Mouse (Mus musculus): ENCODE measurements around the gene Hist1h1e. TPM values are rescaled to one million over a fixed set of nuclear protein-coding genes. Genes with fewer than 3 reads are reported as not detected.
"Not testable (repeated sequence)": the region's sequence is repeated elsewhere in the genome, so short reads cannot be mapped to it uniquely, and the experiment has no call there.

The Hist1h1e gene
- polyA plus RNA-seq, 1 experiment from 2014 or later, result 9.1 TPM

- TF ChIP-seq CTCF (IDR thresholded peaks at IDR 0.05; ENCODE audit: low read depth) (no peak), EP300 (optimal IDR thresholded peaks at IDR 0.05) (no peak)
- Histone ChIP-seq H3K9me3 (ENCODE audit: control insufficient read depth, low read length) (no peaks in the 10 kb centered on the region), H3K4me2 (replicated peaks; ENCODE audit: low read depth) (peak overlapping the region; percentile 55), H3K9ac (ENCODE audit: low read length) (peak overlapping the region; percentile 58), H3K4me3 (ENCODE audit: low read depth, low read length) (peak overlapping the region; percentile 39), H3K4me1 (replicated peaks; ENCODE audit: control insufficient read depth, insufficient read depth) (peaks cover 3% of the 10 kb centered on the region; the same call in 1 of the 2 replicates), H3K27me3 (ENCODE audit: control insufficient read depth, insufficient read depth, low read length) (no peaks in the 10 kb centered on the region), H3K27ac (replicated peaks) (peak overlapping the region; percentile 49), H3K36me3 (ENCODE audit: control insufficient read depth, insufficient read depth, low read length) (no peaks in the 10 kb centered on the region)
- ATAC-seq (ENCODE audit: low FRiP score, low TSS enrichment) (no peak), DNase-seq (ENCODE audit: low spot score) (no peak)
- WGBS, result 7% methylated on average over 7 of the region's 7 CpGs
Observed at GRCm38 (mm10) chr13:23576351-23576881, 45.9 kb downstream of the Hist1h1e start.

- 2% methylated on average over 8 of the region's 40 CpGs for WGBS
- not testable (repeated sequence) for H3K27me3 ChIP-seq (ENCODE audit: control insufficient read depth, insufficient read depth, low read length); H3K36me3 ChIP-seq (ENCODE audit: control insufficient read depth, insufficient read depth, low read length); H3K9me3 ChIP-seq (ENCODE audit: control insufficient read depth, low read length); ATAC-seq (ENCODE audit: low FRiP score, low TSS enrichment); DNase-seq (ENCODE audit: low spot score); H3K4me1 ChIP-seq (replicated peaks; ENCODE audit: control insufficient read depth, insufficient read depth)
- peak overlapping the region; percentile 39 for H3K4me3 ChIP-seq (ENCODE audit: low read depth, low read length)
- H3K9ac ChIP-seq (ENCODE audit: low read length), result peak overlapping the region; percentile 58
- H3K4me2 ChIP-seq (replicated peaks; ENCODE audit: low read depth), result peak overlapping the region; percentile 55
- peak overlapping the region; percentile 76 for H3K27ac ChIP-seq (replicated peaks)
Observed at GRCm38 (mm10) chr13:23575864-23576313, 46.5 kb downstream of the Hist1h1e start.

DNA sequence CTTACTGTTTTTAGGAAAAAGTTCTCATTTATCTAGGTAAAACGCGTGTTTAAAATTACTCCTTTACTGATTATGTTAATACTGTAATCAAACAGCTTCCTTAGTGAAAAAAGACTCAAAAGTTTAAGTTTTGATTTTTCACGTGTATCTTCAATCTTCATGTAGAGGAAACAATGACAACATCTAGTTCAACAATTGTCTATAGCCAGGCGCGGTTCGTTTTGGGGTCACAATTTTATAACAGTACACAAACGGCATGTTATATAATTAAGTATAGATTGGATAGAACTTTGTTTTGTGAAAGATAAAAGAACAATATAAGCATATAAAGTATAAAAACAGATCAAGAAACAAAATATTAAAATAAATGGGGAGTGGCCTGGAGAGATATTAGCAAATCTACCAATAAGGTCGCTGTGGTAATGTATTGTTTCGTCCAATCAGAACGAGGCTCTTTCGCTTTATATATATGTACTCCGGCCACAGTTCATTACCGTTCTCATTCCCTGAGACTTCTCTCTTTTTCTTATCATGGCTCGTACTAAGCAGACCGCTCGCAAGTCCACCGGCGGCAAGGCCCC is 47.0 kb downstream of the Hist1h1e start, which contains the start of gene Hist1h3d:
TSS of gene Hist1h3d (plus strand) at position 493 of the 581 bp plus-strand sequence.
- peak within 1 kb of the TSS; percentile 58 for H3K9ac ChIP-seq (ENCODE audit: low read length)
- no peaks in the 10 kb centered on the region for H3K36me3 ChIP-seq (ENCODE audit: control insufficient read depth, insufficient read depth, low read length)
- H3K4me3 ChIP-seq (ENCODE audit: low read depth, low read length), result peak within 1 kb of the TSS; percentile 39
- no peaks in the 10 kb centered on the region for H3K9me3 ChIP-seq (ENCODE audit: control insufficient read depth, low read length)
- WGBS, result under 1% methylated on average over 18 of the region's 18 CpGs
- peak; percentile 72 for ATAC-seq (ENCODE audit: low FRiP score, low TSS enrichment)
- peak within 1 kb of the TSS; percentile 76 for H3K27ac ChIP-seq (replicated peaks)
- H3K27me3 ChIP-seq (ENCODE audit: control insufficient read depth, insufficient read depth, low read length), result no peaks in the 10 kb centered on the region
- DNase-seq (ENCODE audit: low spot score), result peak; percentile 51
- TF ChIP-seq CTCF (IDR thresholded peaks at IDR 0.05; ENCODE audit: low read depth), result no peak
- TF ChIP-seq EP300 (optimal IDR thresholded peaks at IDR 0.05), result no peak
- peaks cover 3% of the 10 kb centered on the region; the same call in 1 of the 2 replicates for H3K4me1 ChIP-seq (replicated peaks; ENCODE audit: control insufficient read depth, insufficient read depth)
- peak within 1 kb of the TSS; percentile 55 for H3K4me2 ChIP-seq (replicated peaks; ENCODE audit: low read depth)

- WGBS, result under 1% methylated on average over 5 of the region's 39 CpGs
Observed at GRCm38 (mm10) chr13:23574546-23575170, 47.7 kb downstream of the Hist1h1e start.

DNA sequence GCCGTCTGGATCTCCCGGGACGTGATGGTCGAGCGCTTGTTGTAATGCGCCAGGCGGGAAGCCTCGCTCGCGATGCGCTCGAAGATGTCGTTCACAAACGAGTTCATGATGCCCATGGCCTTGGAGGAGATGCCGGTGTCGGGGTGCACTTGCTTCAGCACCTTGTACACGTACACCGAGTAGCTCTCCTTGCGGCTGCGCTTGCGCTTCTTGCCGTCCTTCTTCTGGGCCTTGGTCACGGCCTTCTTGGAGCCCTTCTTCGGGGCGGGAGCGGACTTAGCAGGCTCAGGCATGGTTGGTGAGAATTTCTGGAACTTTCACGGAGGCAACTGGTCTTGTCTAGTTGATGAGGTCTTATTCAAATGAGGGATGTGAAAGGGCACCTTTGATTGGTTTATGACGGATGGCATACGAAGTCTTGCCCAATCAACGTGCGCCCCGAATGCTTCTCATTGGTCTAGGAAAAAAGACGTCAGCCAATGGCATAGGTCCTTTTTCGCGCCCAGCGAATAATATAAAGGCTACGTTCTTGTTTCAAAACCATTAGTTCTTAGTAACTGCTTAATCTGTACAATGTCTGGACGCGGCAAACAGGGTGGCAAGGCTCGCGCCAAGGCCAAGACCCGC is 48.3 kb downstream of the Hist1h1e start, which contains the start of the genes Hist1h2bf and Hist1h2ad:
TSS of gene Hist1h2bf (minus strand) at position 299 of the 627 bp plus-strand sequence.
TSS of gene Hist1h2ad (plus strand) at position 484 of the 627 bp plus-strand sequence.
- WGBS, result under 1% methylated on average over 21 of the region's 42 CpGs
- H3K36me3 ChIP-seq (ENCODE audit: control insufficient read depth, insufficient read depth, low read length); H3K9me3 ChIP-seq (ENCODE audit: control insufficient read depth, low read length); H3K4me1 ChIP-seq (replicated peaks; ENCODE audit: control insufficient read depth, insufficient read depth); H3K27me3 ChIP-seq (ENCODE audit: control insufficient read depth, insufficient read depth, low read length): not testable (repeated sequence)
- Histone ChIP-seq H3K4me3 (ENCODE audit: low read depth, low read length) (peak within 1 kb of the TSS; percentile 42), H3K9ac (ENCODE audit: low read length) (peak within 1 kb of the TSS; percentile 61), H3K4me2 (replicated peaks; ENCODE audit: low read depth) (peak within 1 kb of the TSS; percentile 59), H3K27ac (replicated peaks) (peak within 1 kb of the TSS; percentile 83)
- ATAC-seq (ENCODE audit: low FRiP score, low TSS enrichment), result peak; percentile 92
- TF ChIP-seq EP300 (optimal IDR thresholded peaks at IDR 0.05), result peak; percentile 95
- peak; percentile 88 for DNase-seq (ENCODE audit: low spot score)

More at GRCm38 (mm10) chr13:23574546-23575170, 47.7 kb downstream of the Hist1h1e start:
- peak; percentile 6 for ATAC-seq (ENCODE audit: low FRiP score, low TSS enrichment)
- H3K9ac ChIP-seq (ENCODE audit: low read length); DNase-seq (ENCODE audit: low spot score); H3K4me1 ChIP-seq (replicated peaks; ENCODE audit: control insufficient read depth, insufficient read depth); H3K36me3 ChIP-seq (ENCODE audit: control insufficient read depth, insufficient read depth, low read length); H3K27me3 ChIP-seq (ENCODE audit: control insufficient read depth, insufficient read depth, low read length); H3K9me3 ChIP-seq (ENCODE audit: control insufficient read depth, low read length): not testable (repeated sequence)
- H3K27ac ChIP-seq (replicated peaks), result peak overlapping the region; percentile 69
- H3K4me3 ChIP-seq (ENCODE audit: low read depth, low read length), result peak overlapping the region; percentile 22; the same call in 1 of the 2 replicates
- H3K4me2 ChIP-seq (replicated peaks; ENCODE audit: low read depth), result peak overlapping the region; percentile 47

GRCm38 (mm10) chr13:23573034-23573897 is 49.1 kb downstream of the Hist1h1e start:
- H3K9ac ChIP-seq (ENCODE audit: low read length), result peak overlapping the region; percentile 61
- H3K27me3 ChIP-seq (ENCODE audit: control insufficient read depth, insufficient read depth, low read length); ATAC-seq (ENCODE audit: low FRiP score, low TSS enrichment); H3K4me1 ChIP-seq (replicated peaks; ENCODE audit: control insufficient read depth, insufficient read depth); H3K9me3 ChIP-seq (ENCODE audit: control insufficient read depth, low read length); H3K36me3 ChIP-seq (ENCODE audit: control insufficient read depth, insufficient read depth, low read length); DNase-seq (ENCODE audit: low spot score): not testable (repeated sequence)
- WGBS, result 5% methylated on average over 18 of the region's 20 CpGs
- H3K4me3 ChIP-seq (ENCODE audit: low read depth, low read length), result peak overlapping the region; percentile 42
- peak overlapping the region; percentile 83 for H3K27ac ChIP-seq (replicated peaks)
- H3K4me2 ChIP-seq (replicated peaks; ENCODE audit: low read depth), result peak overlapping the region; percentile 59

All from stomach, postnatal 0 days (tissue).